In the genomic region with DNA sequence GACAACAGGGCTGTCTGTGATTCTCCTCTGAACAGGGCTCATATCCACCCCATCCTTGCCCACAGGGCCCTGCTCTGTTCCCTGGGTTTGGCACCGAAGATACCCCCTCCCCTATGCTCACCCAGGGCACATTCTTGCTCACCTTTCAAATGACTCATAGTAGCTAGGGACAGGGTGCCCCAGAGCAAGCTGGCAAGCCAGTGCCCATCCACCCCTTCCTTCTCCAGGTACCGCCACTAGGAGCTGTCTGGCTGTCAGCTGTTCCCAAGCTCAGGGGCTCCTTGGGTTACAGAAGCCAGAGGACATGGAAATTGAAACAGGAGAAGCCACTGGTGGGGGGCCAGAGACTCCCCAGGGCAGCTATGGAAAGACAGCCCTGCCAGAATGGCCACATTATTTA, we compare ENCODE assay signal across 11 mouse cellular contexts.
A peak's percentile ranks its signal among the peaks of the same experiment; 100 is the strongest.
DNase-seq lines count a peak whose midpoint lies in the region; ATAC-seq and TF ChIP-seq lines count a peak whose summit lies in the region.
"Had no signal": no experiment of that assay in that cellular context is flagged by ENCODE, and none has a peak within 500 bp of the region (broad histone marks: within the 10 kb centered on the region; RNA-seq: fewer than 3 reads in every experiment).

No protein-coding gene starts in this region.

- no peak for TF ChIP-seq CTCF in layer of hippocampus, adult 2 months (conservative IDR thresholded peaks at IDR 0.05)

- H3K9me3 ChIP-seq in embryonic facial prominence, embryonic 15.5 days (replicated peaks), result no peaks in the 10 kb centered on the region
- H3K9me3 ChIP-seq in limb, embryonic 14.5 days (ENCODE audit: control insufficient read depth, low read length), result no peaks in the 10 kb centered on the region

- no peak overlapping the region for H3K4me3 ChIP-seq in layer of hippocampus, adult 2 months
- no peak overlapping the region for H3K4me3 ChIP-seq in embryonic facial prominence, embryonic 15.5 days (replicated peaks)
- no peak overlapping the region for H3K4me3 ChIP-seq in limb, embryonic 14.5 days (replicated peaks; ENCODE audit: low read length)

- 0 out of 2 replicates have a peak, but pooled peaks have one; percentile 27 for ATAC-seq in embryonic facial prominence, embryonic 15.5 days (ENCODE audit: insufficient number of reproducible peaks, low FRiP score, low TSS enrichment, low read depth)
- ATAC-seq in limb, embryonic 14.5 days (ENCODE audit: low FRiP score, low read depth), result 0 out of 2 replicates have a peak, but pooled peaks have one; percentile 25

- no peak overlapping the region for H3K9ac ChIP-seq in embryonic facial prominence, embryonic 15.5 days
- no peak overlapping the region for H3K9ac ChIP-seq in limb, embryonic 14.5 days (ENCODE audit: low read depth, low read length, severe bottlenecking)

- no peaks in the 10 kb centered on the region for H3K36me3 ChIP-seq in embryonic facial prominence, embryonic 15.5 days
- no peaks in the 10 kb centered on the region for H3K36me3 ChIP-seq in limb, embryonic 14.5 days (ENCODE audit: control insufficient read depth, insufficient read depth, low read length)

- H3K27me3 ChIP-seq in embryonic facial prominence, embryonic 15.5 days, result no peaks in the 10 kb centered on the region
- no peaks in the 10 kb centered on the region for H3K27me3 ChIP-seq in limb, embryonic 14.5 days (ENCODE audit: control insufficient read depth, insufficient read depth, low read length)

- peak; percentile 31 for DNase-seq in heart, adult 18-20 months
- DNase-seq in heart, adult 9 months (ENCODE audit: low spot score in 2 of 2), result no peak
- no peak for DNase-seq in layer of hippocampus, adult 2 months (ENCODE audit: low spot score in 2 of 2)
- DNase-seq in layer of hippocampus, adult 8-10 months (ENCODE audit: low spot score in 2 of 2), result no peak
- DNase-seq in limb, embryonic 14.5 days (ENCODE audit: low spot score), result peak; percentile 39
- DNase-seq in left cerebral cortex, postnatal 4 days, result no peak
- no peak for DNase-seq in adipocyte (ENCODE audit: low spot score)
- DNase-seq: kidney, postnatal 25 days; lung, postnatal 4 days; thymus, adult 2 months had no signal

- 24% methylated on average over 2 of the region's 2 CpGs for WGBS in embryonic facial prominence, embryonic 15.5 days
- WGBS in limb, embryonic 14.5 days, result 36% methylated on average over 2 of the region's 2 CpGs

- H3K27ac ChIP-seq in layer of hippocampus, adult 2 months, result peak overlapping the region; percentile 10; the same call in 1 of the 2 replicates
- peak overlapping the region; percentile 44; the same call in 1 of the 2 replicates for H3K27ac ChIP-seq in embryonic facial prominence, embryonic 15.5 days (replicated peaks)
- H3K27ac ChIP-seq in limb, embryonic 14.5 days (replicated peaks; ENCODE audit: low read depth, low read length), result peak overlapping the region; percentile 21; the same call in 1 of the 2 replicates

- no peak for TF ChIP-seq POLR2A in limb, embryonic 14.5 days (IDR thresholded peaks at IDR 0.05; ENCODE audit: borderline replicate concordance, extremely low read depth, insufficient read depth, insufficient read length)

- H3K4me2 ChIP-seq in embryonic facial prominence, embryonic 15.5 days (replicated peaks), result no peak overlapping the region
- H3K4me2 ChIP-seq in limb, embryonic 14.5 days (replicated peaks; ENCODE audit: low read depth, low read length, severe bottlenecking), result no peak overlapping the region

- intact Hi-C loops in left cerebral cortex, postnatal 4 days (cut with DNase I), result no loop called here

- peaks cover 34% of the 10 kb centered on the region for H3K4me1 ChIP-seq in embryonic facial prominence, embryonic 15.5 days
- peaks cover 35% of the 10 kb centered on the region for H3K4me1 ChIP-seq in limb, embryonic 14.5 days (ENCODE audit: control insufficient read depth, insufficient read depth, low read length)

Comparison
In these comparisons a context has a peak if more than half of its experiments do, and no peak if none do; other contexts are left out.
1. DNase-seq: peak in heart, adult 18-20 months (2 of 2) and limb, embryonic 14.5 days (single experiment); none in heart, adult 9 months (0 of 2), layer of hippocampus, adult 2 months (0 of 2), layer of hippocampus, adult 8-10 months (0 of 2), left cerebral cortex, postnatal 4 days (single experiment) and adipocyte (single experiment).
2. Peak in every context shown above with its lines, with median percentiles within 50 percentile points of each other: H3K27ac ChIP-seq.